In the genomic region with DNA sequence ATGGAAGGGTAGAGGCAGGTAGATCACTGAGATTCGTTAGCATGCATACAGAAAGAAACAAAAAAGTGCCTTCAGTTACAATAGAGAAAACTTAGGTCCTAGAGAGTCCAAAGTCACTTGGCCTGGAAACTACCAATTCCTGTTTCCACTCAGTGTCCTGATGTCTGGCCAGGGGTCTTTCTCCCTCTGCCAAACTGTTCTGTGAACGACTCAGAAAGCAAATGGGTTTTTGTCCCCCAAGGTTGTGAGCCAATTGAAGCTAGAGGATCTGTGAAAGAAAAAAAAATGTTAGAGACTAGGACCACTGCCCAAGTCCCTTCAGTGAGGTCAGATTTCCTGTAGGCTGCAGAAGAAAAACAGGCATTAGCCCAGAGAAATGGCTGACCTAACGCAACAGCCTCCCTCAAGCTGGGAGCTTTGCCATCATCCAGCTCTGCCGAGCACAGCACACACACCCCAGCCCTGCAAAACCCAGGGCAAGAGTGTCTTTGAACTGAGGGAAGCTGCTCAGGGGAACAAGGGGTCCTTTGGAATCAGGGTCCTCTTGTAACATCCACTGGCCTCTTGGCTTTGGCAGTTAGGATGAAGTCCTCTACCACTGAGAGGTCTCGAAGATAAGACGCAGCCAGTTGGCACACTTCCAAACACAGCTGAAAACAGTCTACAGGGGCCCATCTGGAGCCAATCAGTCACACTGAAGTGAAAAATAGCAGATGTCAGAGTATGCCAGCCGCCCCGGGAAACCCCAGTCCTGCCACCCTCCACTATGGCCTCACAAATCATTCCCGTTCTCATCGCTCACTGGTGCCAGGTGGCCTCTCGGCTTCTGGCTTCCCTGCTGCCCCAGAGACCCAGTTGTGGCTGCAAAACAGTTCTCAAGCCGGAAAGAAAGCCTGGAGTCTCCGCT, we compare ENCODE assay signal across 8 mouse cellular contexts.
DNase-seq lines count a peak whose midpoint lies in the region; ATAC-seq and TF ChIP-seq lines count a peak whose summit lies in the region.

No protein-coding gene starts in this region.

- H3K27ac ChIP-seq in forebrain, embryonic 14.5 days (ENCODE audit: low read depth, low read length): peak overlapping the region; percentile 85
- no peak overlapping the region; the same call in 1 of the 2 replicates for H3K27ac ChIP-seq in thymus, adult 2 months (ENCODE audit: control insufficient read depth, insufficient read depth, low read length)

- peaks cover 14% of the 10 kb centered on the region for H3K4me1 ChIP-seq in forebrain, embryonic 14.5 days (ENCODE audit: control insufficient read depth, insufficient read depth, low read length)
- H3K4me1 ChIP-seq in thymus, adult 2 months (replicated peaks; ENCODE audit: control insufficient read depth, insufficient read depth, low read length): no peaks in the 10 kb centered on the region

- no peaks in the 10 kb centered on the region for H3K36me3 ChIP-seq in forebrain, embryonic 14.5 days (ENCODE audit: control insufficient read depth, insufficient read depth, low read length)
- no peaks in the 10 kb centered on the region for H3K36me3 ChIP-seq in thymus, adult 2 months (ENCODE audit: control insufficient read depth, insufficient read depth, low read length)

- H3K27me3 ChIP-seq in forebrain, embryonic 14.5 days (replicated peaks; ENCODE audit: control insufficient read depth, insufficient read depth, low read length): no peaks in the 10 kb centered on the region
- H3K27me3 ChIP-seq in thymus, adult 2 months (ENCODE audit: control insufficient read depth, insufficient read depth, low read length): no peaks in the 10 kb centered on the region; the same call in 1 of the 2 replicates

- 0 out of 2 replicates have a peak overlapping the region, but pooled peaks have one; percentile 2 for H3K4me2 ChIP-seq in forebrain, embryonic 14.5 days (ENCODE audit: low read length)

- intact Hi-C loops in left cerebral cortex, postnatal 36 days (cut with DNase I): loop anchor here (10.0 kb wide), 1 partner anchor 1780 kb away; no protein-coding TSS in a partner anchor
- intact Hi-C loops in heart, postnatal 14 days (cut with DNase I): no loop called here

- peak; percentile 90 for ATAC-seq in forebrain, embryonic 14.5 days

- H3K9me3 ChIP-seq in forebrain, embryonic 14.5 days (replicated peaks; ENCODE audit: control insufficient read depth, low read length): no peaks in the 10 kb centered on the region

- H3K9ac ChIP-seq in forebrain, embryonic 14.5 days (ENCODE audit: low read length): no peak overlapping the region

- H3K4me3 ChIP-seq in forebrain, embryonic 14.5 days (ENCODE audit: low read depth, low read length): no peak overlapping the region
- H3K4me3 ChIP-seq in thymus, adult 2 months (ENCODE audit: control insufficient read depth, insufficient read depth, low read length): no peak overlapping the region

- DNase-seq in left cerebral cortex, postnatal 36 days (ENCODE audit: low spot score in 2 of 2): peak; percentile 6 to 26
- DNase-seq in left cerebral cortex, adult 18-20 months (ENCODE audit: low spot score in 2 of 2): no peak
- peak; percentile 93 for DNase-seq in forebrain, embryonic 14.5 days (ENCODE audit: low spot score)
- DNase-seq in heart, postnatal 14 days: peak; percentile 83 to 90
- DNase-seq in kidney, postnatal 14 days: peak; percentile 82
- peak; percentile 80 for DNase-seq in lung, postnatal 14 days
- DNase-seq in right cerebral cortex, postnatal 4 days: peak; percentile 51
- DNase-seq in thymus, adult 2 months: no peak

- no peak for TF ChIP-seq CTCF in thymus, adult 2 months (IDR thresholded peaks at IDR 0.05; ENCODE audit: borderline replicate concordance, control insufficient read depth, extremely low read depth, insufficient read depth, low read length, poor library complexity)

- no peak for TF ChIP-seq POLR2A in thymus, adult 2 months (IDR thresholded peaks at IDR 0.05; ENCODE audit: control insufficient read depth, extremely low read depth, insufficient read depth, low read length, poor library complexity)

- 22% methylated on average over 13 of the region's 13 CpGs for WGBS in forebrain, embryonic 14.5 days
- WGBS in thymus, adult 2 months: 18% methylated on average over 13 of the region's 13 CpGs

Comparison
In these comparisons a context has a peak if more than half of its experiments do, and no peak if none do; other contexts are left out.
1. DNase-seq: peak in left cerebral cortex, postnatal 36 days (2 of 2), forebrain, embryonic 14.5 days (single experiment), heart, postnatal 14 days (2 of 2), kidney, postnatal 14 days (single experiment), lung, postnatal 14 days (single experiment) and right cerebral cortex, postnatal 4 days (single experiment); none in left cerebral cortex, adult 18-20 months (0 of 2) and thymus, adult 2 months (single experiment).